Comparison of ENCODE assay signal across 18 mouse cellular contexts in genomic region chr8:120806780-120807264, GRCm38 (mm10).
DNase-seq lines count a peak whose midpoint lies in the region; ATAC-seq and TF ChIP-seq lines count a peak whose summit lies in the region.
"Had no signal": no experiment of that assay in that cellular context is flagged by ENCODE, and none has a peak within 500 bp of the region (broad histone marks: within the 10 kb centered on the region; RNA-seq: fewer than 3 reads in every experiment).

No protein-coding gene starts in this region.

- no peak for DNase-seq in heart, embryonic 10.5 days (ENCODE audit: low spot score)
- DNase-seq in lung, embryonic 14.5 days: peak; percentile 77
- no peak for DNase-seq in lung, adult 2 months
- no peak for DNase-seq in limb, embryonic 10.5 days (ENCODE audit: low spot score)
- peak; percentile 25 for DNase-seq in lung, postnatal 14 days
- no peak for DNase-seq in ovary, postnatal 14 days (ENCODE audit: low spot score)
- DNase-seq: cerebellum, adult 11-12 months; cerebellum, postnatal 10 days; heart, postnatal 14 days; thymus, postnatal 25 days had no signal

- peaks cover 17% of the 10 kb centered on the region for H3K4me1 ChIP-seq in heart, embryonic 15.5 days (replicated peaks)
- peaks cover 30% of the 10 kb centered on the region for H3K4me1 ChIP-seq in heart, embryonic 10.5 days
- H3K4me1 ChIP-seq in lung, embryonic 14.5 days (ENCODE audit: insufficient read depth): peaks cover 13% of the 10 kb centered on the region
- no peaks in the 10 kb centered on the region for H3K4me1 ChIP-seq in lung, adult 2 months (ENCODE audit: control insufficient read depth, insufficient read depth, low read length)
- peaks cover 19% of the 10 kb centered on the region for H3K4me1 ChIP-seq in limb, embryonic 10.5 days
- H3K4me1 ChIP-seq: neural tube, embryonic 15.5 days had no signal

- no peak overlapping the region for H3K27ac ChIP-seq in heart, embryonic 15.5 days
- no peak overlapping the region; the same call in 1 of the 2 replicates for H3K27ac ChIP-seq in heart, embryonic 10.5 days
- peak overlapping the region; percentile 71 for H3K27ac ChIP-seq in lung, embryonic 14.5 days (ENCODE audit: low read depth)
- H3K27ac ChIP-seq in limb, embryonic 10.5 days: 0 out of 2 replicates have a peak overlapping the region, but pooled peaks have one; percentile 5
- H3K27ac ChIP-seq: intestine, embryonic 15.5 days; kidney, embryonic 15.5 days; liver, embryonic 14.5 days; neural tube, embryonic 15.5 days; stomach, embryonic 15.5 days had no signal

- ATAC-seq in heart, embryonic 15.5 days (replicated peaks; ENCODE audit: insufficient number of reproducible peaks, insufficient read depth, low FRiP score, low read depth): 0 out of 2 replicates have a peak, but pooled peaks have one; percentile 17
- peak; percentile 71 for ATAC-seq in lung, embryonic 14.5 days (ENCODE audit: insufficient read depth)
- ATAC-seq: hindbrain, embryonic 16.5 days had no signal

- H3K36me3 ChIP-seq in heart, embryonic 15.5 days: no peaks in the 10 kb centered on the region
- H3K36me3 ChIP-seq in heart, embryonic 10.5 days: no peaks in the 10 kb centered on the region
- H3K36me3 ChIP-seq in lung, embryonic 14.5 days (ENCODE audit: insufficient read depth): no peaks in the 10 kb centered on the region
- no peaks in the 10 kb centered on the region for H3K36me3 ChIP-seq in limb, embryonic 10.5 days
- H3K36me3 ChIP-seq: intestine, embryonic 15.5 days; kidney, embryonic 15.5 days; neural tube, embryonic 15.5 days; stomach, embryonic 15.5 days had no signal

- H3K4me3 ChIP-seq in heart, embryonic 15.5 days: no peak overlapping the region
- H3K4me3 ChIP-seq in heart, embryonic 10.5 days: no peak overlapping the region
- no peak overlapping the region for H3K4me3 ChIP-seq in lung, embryonic 14.5 days (ENCODE audit: low read depth, low read length)
- no peak overlapping the region for H3K4me3 ChIP-seq in lung, adult 2 months (replicated peaks; ENCODE audit: extremely low read depth, low read depth, low read length)
- H3K4me3 ChIP-seq in limb, embryonic 10.5 days: no peak overlapping the region
- H3K4me3 ChIP-seq: intestine, embryonic 15.5 days; kidney, embryonic 15.5 days; neural tube, embryonic 15.5 days; stomach, embryonic 15.5 days had no signal

- no peak for TF ChIP-seq CTCF in lung, embryonic 14.5 days (IDR thresholded peaks at IDR 0.05; ENCODE audit: low read depth)
- TF ChIP-seq CTCF in lung, adult 2 months (IDR thresholded peaks at IDR 0.05; ENCODE audit: insufficient read depth, low read length): no peak

- no peak overlapping the region for H3K9ac ChIP-seq in heart, embryonic 15.5 days
- H3K9ac ChIP-seq in lung, embryonic 14.5 days: no peak overlapping the region
- H3K9ac ChIP-seq: intestine, embryonic 15.5 days; kidney, embryonic 15.5 days; liver, embryonic 14.5 days; neural tube, embryonic 15.5 days; stomach, embryonic 15.5 days had no signal

- no peak overlapping the region for H3K4me2 ChIP-seq in heart, embryonic 15.5 days
- no peak overlapping the region for H3K4me2 ChIP-seq in lung, embryonic 14.5 days
- H3K4me2 ChIP-seq: heart, embryonic 11.5 days; intestine, embryonic 15.5 days; kidney, embryonic 15.5 days; neural tube, embryonic 15.5 days; stomach, embryonic 15.5 days had no signal

- WGBS in heart, embryonic 15.5 days: 39% methylated on average over 12 of the region's 12 CpGs
- WGBS in heart, embryonic 10.5 days: 44% methylated on average over 12 of the region's 12 CpGs
- 31% methylated on average over 12 of the region's 12 CpGs for WGBS in lung, embryonic 14.5 days
- 63% methylated on average over 12 of the region's 12 CpGs for WGBS in lung, adult 2 months
- 57% methylated on average over 12 of the region's 12 CpGs for WGBS in limb, embryonic 10.5 days

- H3K27me3 ChIP-seq in heart, embryonic 15.5 days: peaks cover 62% of the 10 kb centered on the region
- H3K27me3 ChIP-seq in heart, embryonic 10.5 days (ENCODE audit: insufficient read depth, poor library complexity, severe bottlenecking): peaks cover 90% of the 10 kb centered on the region
- no peaks in the 10 kb centered on the region for H3K27me3 ChIP-seq in lung, embryonic 14.5 days (ENCODE audit: insufficient read depth, low read length)
- peaks cover 66% of the 10 kb centered on the region for H3K27me3 ChIP-seq in limb, embryonic 10.5 days (ENCODE audit: low read depth, poor library complexity, severe bottlenecking)
- H3K27me3 ChIP-seq: intestine, embryonic 15.5 days; stomach, embryonic 15.5 days had no signal

- H3K9me3 ChIP-seq in heart, embryonic 15.5 days (replicated peaks): no peaks in the 10 kb centered on the region
- no peaks in the 10 kb centered on the region for H3K9me3 ChIP-seq in heart, embryonic 10.5 days
- no peaks in the 10 kb centered on the region for H3K9me3 ChIP-seq in lung, embryonic 14.5 days (ENCODE audit: low read depth, low read length)
- H3K9me3 ChIP-seq in limb, embryonic 10.5 days (replicated peaks): no peaks in the 10 kb centered on the region
- H3K9me3 ChIP-seq: intestine, embryonic 15.5 days; kidney, embryonic 15.5 days; neural tube, embryonic 15.5 days; stomach, embryonic 15.5 days had no signal

- no peak for TF ChIP-seq POLR2A in lung, adult 2 months (IDR thresholded peaks at IDR 0.05; ENCODE audit: borderline replicate concordance, extremely low read depth, low read depth, low read length)

Comparison
In these comparisons a context has a peak if more than half of its experiments do, and no peak if none do; other contexts are left out.
1. DNase-seq: peak in lung, embryonic 14.5 days (single experiment) and lung, postnatal 14 days (single experiment); none in heart, embryonic 10.5 days (single experiment), lung, adult 2 months (single experiment), limb, embryonic 10.5 days (single experiment) and ovary, postnatal 14 days (single experiment).
2. H3K27ac ChIP-seq: peak in lung, embryonic 14.5 days (single experiment) and limb, embryonic 10.5 days (single experiment); none in heart, embryonic 15.5 days (single experiment) and heart, embryonic 10.5 days (single experiment).